Mouse (Mus musculus) liver, embryonic 16.5 days (tissue): Measurements from ENCODE around the gene Spp2. TPM values are rescaled to one million over a fixed set of nuclear protein-coding genes. Genes with fewer than 3 reads are reported as not detected.
"Not testable (repeated sequence)": the region's sequence is repeated elsewhere in the genome, so short reads cannot be mapped to it uniquely, and the experiment has no call there.

ENCODE experiments used
- ATAC-seq: fragments of 200-750 bp; cut with Nextera tagmentation; 2 replicates; pipeline ENCODE4 v1.8.0; 2017; ENCODE audit warnings: low read depth, mild to moderate bottlenecking, moderate number of reproducible peaks, moderate library complexity
- H3K27ac ChIP-seq: fragments of 300-500 bp; sonication (generic); 2 replicates; pipeline ENCODE4 v1.5.1; 2014; ENCODE audit warnings: mild to moderate bottlenecking, low read length
- H3K27me3 ChIP-seq: fragments of 300-500 bp; sonication (generic); 2 replicates; pipeline ENCODE4 v1.6.1; 2014; ENCODE audit warnings: low read depth, low read length, mixed read lengths; ENCODE audit not compliant: control insufficient read depth, insufficient read depth
- H3K36me3 ChIP-seq: fragments of 300-500 bp; sonication (generic); 2 replicates; pipeline ENCODE4 v1.6.1; 2014; ENCODE audit warnings: mild to moderate bottlenecking; ENCODE audit not compliant: control insufficient read depth, insufficient read depth
- H3K4me1 ChIP-seq: fragments of 300-500 bp; sonication (generic); 2 replicates; pipeline ENCODE4 v1.6.1; 2014; ENCODE audit warnings: low read depth, low read length, mixed read lengths; ENCODE audit not compliant: control insufficient read depth
- H3K4me2 ChIP-seq: fragments of 300-500 bp; sonication (generic); 2 replicates; pipeline ENCODE4 v1.6.1; 2014; ENCODE audit warnings: low read depth, low read length, mixed read lengths
- H3K4me3 ChIP-seq: fragments of 300-500 bp; sonication (generic); 2 replicates; pipeline ENCODE4 v1.5.1; 2014; ENCODE audit warnings: low read depth, mild to moderate bottlenecking, low read length
- H3K9ac ChIP-seq: fragments of 300-500 bp; sonication (generic); 2 replicates; pipeline ENCODE4 v1.6.1; 2014; ENCODE audit warnings: low read depth, low read length
- H3K9me3 ChIP-seq: fragments of 300-500 bp; sonication (generic); replicated peaks from 2 replicates; pipeline ENCODE4 v1.6.1; 2016; ENCODE audit warnings: low read length; ENCODE audit not compliant: control insufficient read depth
- WGBS: fragments of 180-500 bp; shearing (Covaris S2); extraction: QIAGEN DNeasy Blood & Tissue Kit; methylation state at CpG from one replicate; pipeline ENCODE4 v1.1.7; 2014; ENCODE audit not compliant: insufficient replicate concordance; 5-methylcytosine and 5-hydroxymethylcytosine counted together
- polyA plus RNA-seq: library from polyadenylated mRNA; unstranded; fragments of >200 nt; fragmentation: Nextera tagmentation; extraction: Ambion mirVana; gene quantifications from 2 replicates; pipeline ENCODE4 v1.2.1, GENCODE M21; 2015

Gene Spp2
- polyA plus RNA-seq, 1 experiment from 2014 or later: 497 TPM

- Histone ChIP-seq H3K4me2 (no peak overlapping the region), H3K27ac (no peak overlapping the region), H3K4me3 (no peak overlapping the region), H3K27me3 (no peaks in the 10 kb centered on the region), H3K4me1 (no peaks in the 10 kb centered on the region), H3K36me3 (no peaks in the 10 kb centered on the region), H3K9me3 (no peaks in the 10 kb centered on the region), H3K9ac (no peak overlapping the region)
- ATAC-seq: no peak
- WGBS: 82% methylated on average over 16 of the region's 16 CpGs
Observed at GRCm38 (mm10) chr1:88446270-88447030, 39.7 kb downstream of the Spp2 start.

- no peak for ATAC-seq
- WGBS: 8% methylated on average over 6 of the region's 6 CpGs
- Histone ChIP-seq H3K36me3 (no peaks in the 10 kb centered on the region), H3K9ac (no peak overlapping the region), H3K4me1 (no peaks in the 10 kb centered on the region), H3K27ac (no peak overlapping the region), H3K4me2 (no peak overlapping the region), H3K9me3 (no peaks in the 10 kb centered on the region), H3K4me3 (no peak overlapping the region), H3K27me3 (no peaks in the 10 kb centered on the region)
Observed at GRCm38 (mm10) chr1:88447483-88447882, 40.7 kb downstream of the Spp2 start.

- H3K4me1 ChIP-seq, H3K27me3 ChIP-seq, ATAC-seq, H3K36me3 ChIP-seq, H3K27ac ChIP-seq, H3K9me3 ChIP-seq, H3K4me2 ChIP-seq, H3K4me3 ChIP-seq, H3K9ac ChIP-seq: not testable (repeated sequence)
- 56% methylated on average over 3 of the region's 3 CpGs for WGBS
Observed at GRCm38 (mm10) chr1:88448094-88448493, 41.3 kb downstream of the Spp2 start.

- Histone ChIP-seq H3K27ac (no peak overlapping the region), H3K4me1 (no peaks in the 10 kb centered on the region), H3K9me3 (no peaks in the 10 kb centered on the region), H3K27me3 (no peaks in the 10 kb centered on the region), H3K4me2 (no peak overlapping the region), H3K4me3 (no peak overlapping the region), H3K36me3 (no peaks in the 10 kb centered on the region), H3K9ac (no peak overlapping the region)
- WGBS: 55% methylated on average over 2 of the region's 2 CpGs
- ATAC-seq: no peak
Observed at GRCm38 (mm10) chr1:88449741-88450140, 43.0 kb downstream of the Spp2 start.

GRCm38 (mm10) chr1:88450668-88451067 lies 43.9 kb downstream of the Spp2 start:
- 69% methylated on average over 4 of the region's 4 CpGs for whole genome bisulfite sequencing
- H3K4me3 ChIP-seq: no peak overlapping the region
- ATAC-seq: no peak

GRCm38 (mm10) chr1:88452198-88452597 lies 45.4 kb downstream of the Spp2 start:
- no peak overlapping the region for H3K4me3 ChIP-seq
- no peaks in the 10 kb centered on the region for H3K4me1 ChIP-seq
- no peak for ATAC-seq
- no peaks in the 10 kb centered on the region for H3K27me3 ChIP-seq
- no peaks in the 10 kb centered on the region for H3K9me3 ChIP-seq
- 63% methylated on average over 6 of the region's 6 CpGs for WGBS
- no peaks in the 10 kb centered on the region for H3K36me3 ChIP-seq
- no peak overlapping the region for H3K4me2 ChIP-seq
- no peak overlapping the region for H3K27ac ChIP-seq
- H3K9ac ChIP-seq: no peak overlapping the region

More at GRCm38 (mm10) chr1:88450668-88451067, 43.9 kb downstream of the Spp2 start:
- no peaks in the 10 kb centered on the region for H3K9me3 ChIP-seq
- H3K4me1 ChIP-seq: no peaks in the 10 kb centered on the region
- H3K4me2 ChIP-seq: no peak overlapping the region
- H3K36me3 ChIP-seq: no peaks in the 10 kb centered on the region
- H3K27me3 ChIP-seq: no peaks in the 10 kb centered on the region
- H3K27ac ChIP-seq: no peak overlapping the region
- no peak overlapping the region for H3K9ac ChIP-seq

GRCm38 (mm10) chr1:88454703-88455102 lies 47.9 kb downstream of the Spp2 start:
- ATAC-seq: no peak
- Histone ChIP-seq H3K4me3 (no peak overlapping the region), H3K36me3 (no peaks in the 10 kb centered on the region), H3K4me1 (no peaks in the 10 kb centered on the region), H3K27ac (no peak overlapping the region), H3K9ac (no peak overlapping the region), H3K4me2 (no peak overlapping the region), H3K9me3 (no peaks in the 10 kb centered on the region), H3K27me3 (no peaks in the 10 kb centered on the region)
- 34% methylated on average over 3 of the region's 3 CpGs for WGBS

GRCm38 (mm10) chr1:88455761-88456160 lies 49.0 kb downstream of the Spp2 start:
- H3K9ac ChIP-seq: no peak overlapping the region
- no peak overlapping the region for H3K27ac ChIP-seq
- H3K9me3 ChIP-seq: no peaks in the 10 kb centered on the region
- no peaks in the 10 kb centered on the region for H3K4me1 ChIP-seq
- no peaks in the 10 kb centered on the region for H3K36me3 ChIP-seq
- no peak overlapping the region for H3K4me3 ChIP-seq
- no peak overlapping the region for H3K4me2 ChIP-seq
- WGBS: 63% methylated on average over 3 of the region's 3 CpGs
- H3K27me3 ChIP-seq: no peaks in the 10 kb centered on the region
- ATAC-seq: no peak

- Histone ChIP-seq H3K9ac (no peak overlapping the region), H3K27me3 (no peaks in the 10 kb centered on the region), H3K27ac (no peak overlapping the region), H3K4me3 (no peak overlapping the region), H3K4me2 (no peak overlapping the region), H3K36me3 (no peaks in the 10 kb centered on the region), H3K4me1 (no peaks in the 10 kb centered on the region), H3K9me3 (no peaks in the 10 kb centered on the region)
- ATAC-seq: no peak
- 50% methylated on average over 14 of the region's 14 CpGs for WGBS
Observed at GRCm38 (mm10) chr1:88456451-88457072, 49.8 kb downstream of the Spp2 start.
